Mouse (Mus musculus) kidney, postnatal 4 days (tissue): ENCODE measurements at regions not wholly inside any gene's neighbourhood (a gene's known extent, or its start where the extent isn't known, plus 50 kb on each side); places are given as distances from the start of the nearest gene placed in this dataset.

ENCODE experiments used
- DNase-seq, 2 experiments: peaks; one replicate each; pipeline ENCODE4 v3.0.0; 2021; ENCODE audit warnings: mixed read lengths in 2 of 2

GRCm38 (mm10) chr1:19951680-19952248 is 666.1 kb downstream of the Pkhd1 start:
- no peak for DNase-seq

GRCm38 (mm10) chr1:19973364-19973763 is 644.5 kb downstream of the Pkhd1 start:
- DNase-seq, result no peak

GRCm38 (mm10) chr1:19973981-19974380 is 643.9 kb downstream of the Pkhd1 start:
- DNase-seq, result no peak

GRCm38 (mm10) chr1:19975436-19975835 is 642.4 kb downstream of the Pkhd1 start:
- DNase-seq, result no peak

- no peak for DNase-seq
Observed at GRCm38 (mm10) chr1:19981189-19981588, 636.7 kb downstream of the Pkhd1 start.

- DNase-seq, result no peak
Observed at GRCm38 (mm10) chr1:19982791-19983190, 635.1 kb downstream of the Pkhd1 start.

- DNase-seq, result no peak
Observed at GRCm38 (mm10) chr1:19983504-19983903, 634.4 kb downstream of the Pkhd1 start.

GRCm38 (mm10) chr1:19989921-19990320 is 627.9 kb downstream of the Pkhd1 start:
- DNase-seq, result no peak
